ENCODE assay signal across 20 mouse cellular contexts in the genomic region with DNA sequence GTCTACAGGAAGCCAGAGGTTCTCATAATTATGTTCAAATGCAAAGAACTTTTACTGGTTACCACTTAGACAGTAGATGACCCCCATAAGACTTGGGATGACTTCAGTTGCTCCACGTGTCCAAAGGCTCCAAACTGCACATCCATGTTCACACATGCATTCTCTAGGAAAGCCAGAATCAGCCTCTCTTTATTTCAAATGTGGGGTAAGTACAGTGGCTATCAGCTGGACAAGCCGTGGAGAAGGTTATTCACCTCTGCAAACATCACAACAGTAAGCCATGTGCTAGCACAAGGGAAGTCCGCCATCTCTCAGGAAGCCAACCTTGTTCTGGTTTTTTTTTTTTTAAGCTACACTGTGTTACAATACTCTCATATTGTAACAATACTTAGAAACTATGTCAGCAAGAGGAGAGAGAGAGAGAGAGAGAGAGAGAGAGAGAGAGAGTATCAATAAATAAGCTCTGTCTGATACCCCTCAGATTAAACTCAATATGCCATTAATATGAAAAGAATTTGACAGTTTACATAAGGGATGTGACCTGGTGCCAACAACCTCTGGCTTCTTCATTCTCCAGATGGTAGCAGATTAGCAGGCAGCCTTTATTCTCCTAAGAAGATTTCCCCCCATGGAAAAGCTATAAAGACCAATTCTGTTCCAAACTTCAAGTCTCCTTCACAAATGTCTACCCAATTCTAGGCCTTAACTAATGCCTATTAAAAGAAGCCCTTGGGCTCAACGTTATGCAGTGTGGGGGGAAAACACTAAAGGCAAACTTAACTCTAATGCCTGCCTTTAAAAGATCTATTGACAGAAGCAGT.
"Had no signal": no experiment of that assay in that cellular context is flagged by ENCODE, and none has a peak within 500 bp of the region (broad histone marks: within the 10 kb centered on the region; RNA-seq: fewer than 3 reads in every experiment).

No protein-coding gene starts in this region.

- H3K36me3 ChIP-seq: limb, embryonic 12.5 days; limb, embryonic 15.5 days; liver, embryonic 13.5 days; neural tube, embryonic 13.5 days had no signal

- H3K4me2 ChIP-seq: limb, embryonic 15.5 days; liver, embryonic 13.5 days; neural tube, embryonic 13.5 days had no signal

- H3K4me1 ChIP-seq: liver, embryonic 13.5 days had no signal

- H3K4me3 ChIP-seq: layer of hippocampus, adult 2 months; limb, embryonic 12.5 days; limb, embryonic 15.5 days; liver, embryonic 13.5 days; myocyte; neural tube, embryonic 13.5 days had no signal

- H3K9me3 ChIP-seq: limb, embryonic 12.5 days; limb, embryonic 15.5 days; liver, embryonic 13.5 days; neural tube, embryonic 13.5 days had no signal

- ATAC-seq: intestine, postnatal 0 days had no signal

- H3K9ac ChIP-seq: limb, embryonic 12.5 days; limb, embryonic 15.5 days; liver, embryonic 13.5 days; neural tube, embryonic 13.5 days had no signal

- DNase-seq: kidney, adult 2 months; kidney, postnatal 25 days; left cerebral cortex, postnatal 4 days; liver, embryonic 13.5 days; lung, adult 2 months; lung, postnatal 14 days; lung, postnatal 4 days; right cerebral cortex, adult 18-20 months; right cerebral cortex, postnatal 14 days; right cerebral cortex, postnatal 4 days; thymus, adult 2 months; thymus, postnatal 14 days; thymus, postnatal 4 days had no signal

- H3K27me3 ChIP-seq: limb, embryonic 15.5 days; liver, embryonic 13.5 days; neural tube, embryonic 13.5 days had no signal

- H3K27ac ChIP-seq: kidney, postnatal 0 days; layer of hippocampus, adult 2 months; limb, embryonic 12.5 days; limb, embryonic 15.5 days; liver, embryonic 13.5 days; neural tube, embryonic 13.5 days had no signal
